Mouse (Mus musculus) sigmoid colon, adult 10 weeks (tissue): ENCODE measurements around the gene Cyp2j5. TPM values are rescaled to one million over a fixed set of nuclear protein-coding genes. Genes with fewer than 3 reads are reported as not detected.

Source experiments
- polyA plus RNA-seq: library from polyadenylated mRNA; stranded (reverse); fragments of 350-450 nt; fragmentation: Illumina TruSeq; extraction: RNeasy Lipid Tissue Mini Kit (QIAGEN cat#74804); gene quantifications from one replicate; pipeline ENCODE4 v1.2.3, GENCODE M21; 2014; ENCODE audit warnings: low read depth, low replicate concordance

The Cyp2j5 gene
- polyA plus RNA-seq = not detected

DNA sequence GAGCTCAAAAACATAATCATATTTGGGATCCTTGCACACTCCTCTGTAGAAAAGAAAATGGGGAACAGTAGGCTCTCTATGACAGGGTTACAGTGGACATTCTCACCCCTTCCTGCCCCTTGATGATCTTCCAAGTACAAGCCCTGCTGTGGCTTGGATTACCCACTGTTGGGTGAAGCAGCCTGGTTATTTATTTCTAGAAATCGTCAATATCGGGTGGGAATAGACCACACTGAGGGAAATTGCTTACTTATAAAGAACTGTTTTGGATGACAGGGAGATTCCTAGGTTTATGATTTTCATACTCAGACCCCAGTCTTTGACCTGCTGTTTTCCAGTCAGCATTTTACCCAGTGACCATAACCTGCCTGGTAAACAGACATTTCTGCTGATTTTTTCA is at the start of gene Cyp2j5:
TSS of gene Cyp2j5 (minus strand) at position 164 of the 400 bp plus-strand sequence.

DNA sequence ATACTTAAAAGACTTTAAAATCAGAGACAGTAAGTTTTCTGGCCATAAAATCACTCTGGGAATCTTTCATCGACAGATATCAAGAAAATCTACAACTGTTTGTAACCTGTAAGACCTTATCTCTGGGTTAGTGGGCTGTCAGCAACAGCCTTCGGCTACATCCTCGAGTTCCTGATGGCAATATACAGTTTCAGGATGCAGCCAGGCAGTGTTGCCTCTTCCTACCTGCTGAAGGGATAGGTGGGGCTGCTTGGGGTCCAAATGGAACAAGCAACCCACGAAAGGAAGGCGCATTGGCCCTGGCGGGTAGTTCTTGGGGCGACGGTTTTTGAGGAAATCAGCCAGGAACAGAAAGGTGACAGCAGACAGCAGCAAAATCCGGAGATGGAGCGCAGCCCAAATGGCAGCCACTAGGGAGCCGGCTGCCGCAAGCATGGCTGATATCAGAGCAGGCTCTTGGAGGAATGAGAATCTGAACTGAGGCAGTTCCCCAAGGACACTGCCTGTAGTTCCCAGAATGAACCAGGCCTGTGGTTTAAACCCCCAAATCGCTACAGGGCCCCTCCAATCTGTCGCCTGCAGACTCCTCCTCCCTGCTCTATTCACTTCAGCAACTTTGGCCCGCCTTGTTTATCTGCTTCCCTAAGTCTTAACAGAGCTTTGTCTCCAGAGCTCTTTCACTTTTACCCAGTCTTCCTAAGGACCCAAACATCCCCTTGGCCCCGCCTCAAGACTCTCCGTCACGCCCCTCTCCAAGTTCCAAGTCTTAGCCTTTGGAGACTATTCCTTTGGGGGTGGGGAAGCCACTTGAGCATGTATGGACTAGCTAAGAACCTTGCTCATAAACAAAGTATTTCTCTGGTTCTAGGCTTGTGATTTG is 72.8 kb downstream of the Cyp2j5 start, which contains the start of gene Cyp2j9:
TSS of gene Cyp2j9 (minus strand) at position 668 of the 880 bp plus-strand sequence.

Other genes starting within 250 kb of the Cyp2j5 start
- not detected for gene Cyp2j8, start 156.8 kb downstream of the Cyp2j5 start, polyA plus RNA-seq
- 71.6 TPM for gene Cyp2j6, start 110.5 kb downstream of the Cyp2j5 start, polyA plus RNA-seq
- 9.9 TPM for gene Cyp2j9, start 72.6 kb downstream of the Cyp2j5 start, polyA plus RNA-seq
- gene Gm12695, start 121.0 kb upstream of the Cyp2j5 start, polyA plus RNA-seq = not detected